Mouse (Mus musculus): ENCODE measurements around the gene Dock3.

- no peak for TF ChIP-seq GATA1 (IDR thresholded peaks at IDR 0.05; ENCODE audit: borderline replicate concordance, low read length)
- no peak for TF ChIP-seq FLI1 (IDR thresholded peaks at IDR 0.05; ENCODE audit: low read length)
These were observed 346.5 kb downstream of the Dock3 start for GRCm38 (mm10) chr9:106884996-106885900.

Data from megakaryocyte, embryonic 14.5 days (primary cell).